Mouse (Mus musculus) granulocyte monocyte progenitor cell, adult 5-6 weeks (primary cell): Measurements from ENCODE around the gene Fhdc1. TPM values are rescaled to one million over a fixed set of nuclear protein-coding genes. Genes with fewer than 3 reads are reported as not detected.
A peak's percentile ranks its signal among the peaks of the same experiment; 100 is the strongest.

Source experiments
- ATAC-seq: replicated peaks from 2 replicates; pipeline ENCODE4 v1.8.0; 2016; ENCODE audit warnings: mild to moderate bottlenecking, moderate TSS enrichment, inconsistent platforms; ENCODE audit not compliant: poor library complexity, severe bottlenecking
- total RNA-seq, 2 experiments: library from RNA; stranded (forward) in 1 of 2; stranded (reverse) in 1 of 2; fragments of 200-712, 200-1000 nt in 1 of 2; fragments of >200 nt in 1 of 2; fragmentation: Nextera tagmentation in 1 of 2; gene quantifications; 2 replicates each; pipeline ENCODE4 v1.2.3; 2014 to 2017

Fhdc1 gene
- total RNA-seq (2014; fragmentation: Nextera tagmentation) (not detected in 2 replicates), total RNA-seq (2017) (0.30 TPM in 1 of 2 replicates, not detected in the other)

- peak; percentile 43 for ATAC-seq
Measured at GRCm38 (mm10) chr3:84480006-84480897, at the start of gene Fhdc1. Gene Fhdc1 (minus strand): TSS chr3:84480429.

GRCm38 (mm10) chr3:84529021-84529420, 48.8 kb upstream of the Fhdc1 start:
- no peak for ATAC-seq

- no peak for ATAC-seq
Measured at GRCm38 (mm10) chr3:84524952-84525351, 44.7 kb upstream of the Fhdc1 start.

- ATAC-seq: no peak
Measured at GRCm38 (mm10) chr3:84516163-84516562, 35.9 kb upstream of the Fhdc1 start.

- no peak for ATAC-seq
Measured at GRCm38 (mm10) chr3:84512774-84513515, 32.7 kb upstream of the Fhdc1 start.

GRCm38 (mm10) chr3:84505193-84505592, 25.0 kb upstream of the Fhdc1 start:
- no peak for ATAC-seq

- ATAC-seq: peak; percentile 99
Measured at GRCm38 (mm10) chr3:84504291-84504690, 24.1 kb upstream of the Fhdc1 start.

- no peak for ATAC-seq
Measured at GRCm38 (mm10) chr3:84502101-84502500, 21.9 kb upstream of the Fhdc1 start.

GRCm38 (mm10) chr3:84500491-84500890, 20.3 kb upstream of the Fhdc1 start:
- ATAC-seq: no peak

- no peak for ATAC-seq
Measured at GRCm38 (mm10) chr3:84497718-84498117, 17.5 kb upstream of the Fhdc1 start.

GRCm38 (mm10) chr3:84492657-84493056, 12.4 kb upstream of the Fhdc1 start:
- ATAC-seq: peak; percentile 75

- peak; percentile 94 for ATAC-seq
Measured at GRCm38 (mm10) chr3:84492148-84492547, 11.9 kb upstream of the Fhdc1 start.

GRCm38 (mm10) chr3:84488716-84489115, 8.5 kb upstream of the Fhdc1 start:
- no peak for ATAC-seq

GRCm38 (mm10) chr3:84484891-84485290, 4.7 kb upstream of the Fhdc1 start:
- ATAC-seq: no peak

GRCm38 (mm10) chr3:84484333-84484732, 4.1 kb upstream of the Fhdc1 start:
- ATAC-seq: no peak

GRCm38 (mm10) chr3:84482121-84482520, 1.9 kb upstream of the Fhdc1 start:
- ATAC-seq: no peak

- peak; percentile 29 for ATAC-seq
Measured at GRCm38 (mm10) chr3:84481104-84481503, 875 bp upstream of the Fhdc1 start.

GRCm38 (mm10) chr3:84479293-84480005, 780 bp downstream of the Fhdc1 start:
- ATAC-seq: peak; percentile 31

- ATAC-seq: no peak
Measured at GRCm38 (mm10) chr3:84478896-84479292, 1.3 kb downstream of the Fhdc1 start.

GRCm38 (mm10) chr3:84478195-84478594, 2.0 kb downstream of the Fhdc1 start:
- ATAC-seq: no peak

GRCm38 (mm10) chr3:84477498-84477897, 2.7 kb downstream of the Fhdc1 start:
- ATAC-seq: no peak
